Mouse (Mus musculus): ENCODE measurements around the gene Rab3il1.

The Rab3il1 gene

GRCm38 (mm10) chr19:10001206-10001969 is at the start of gene Rab3il1, which contains the start of gene Best1:
Rab3il1 (plus strand) TSS chr19:10001669.
Best1 (minus strand) TSS chr19:10001633.
- no peak for TF ChIP-seq GATA4 (IDR thresholded peaks at IDR 0.05; ENCODE audit: insufficient replicate concordance, low read length)

GRCm38 (mm10) chr19:9952390-9952789 is 49.1 kb upstream of the Rab3il1 start:
- no peak for TF ChIP-seq GATA4 (IDR thresholded peaks at IDR 0.05; ENCODE audit: insufficient replicate concordance, low read length)

- TF ChIP-seq GATA4 (IDR thresholded peaks at IDR 0.05; ENCODE audit: insufficient replicate concordance, low read length), result no peak
These were observed 48.6 kb upstream of the Rab3il1 start for GRCm38 (mm10) chr19:9952912-9953311.

- TF ChIP-seq GATA4 (IDR thresholded peaks at IDR 0.05; ENCODE audit: insufficient replicate concordance, low read length), result no peak
These were observed 47.2 kb upstream of the Rab3il1 start for GRCm38 (mm10) chr19:9954055-9954810.

GRCm38 (mm10) chr19:9954811-9955202 is 46.7 kb upstream of the Rab3il1 start:
- no peak for TF ChIP-seq GATA4 (IDR thresholded peaks at IDR 0.05; ENCODE audit: insufficient replicate concordance, low read length)

- TF ChIP-seq GATA4 (IDR thresholded peaks at IDR 0.05; ENCODE audit: insufficient replicate concordance, low read length), result no peak
These were observed 46.0 kb upstream of the Rab3il1 start for GRCm38 (mm10) chr19:9955438-9955837.

- no peak for TF ChIP-seq GATA4 (IDR thresholded peaks at IDR 0.05; ENCODE audit: insufficient replicate concordance, low read length)
These were observed 44.7 kb upstream of the Rab3il1 start for GRCm38 (mm10) chr19:9956624-9957388.

- TF ChIP-seq GATA4 (IDR thresholded peaks at IDR 0.05; ENCODE audit: insufficient replicate concordance, low read length), result no peak
These were observed 43.5 kb upstream of the Rab3il1 start for GRCm38 (mm10) chr19:9957965-9958364.

GRCm38 (mm10) chr19:9960769-9961168 is 40.7 kb upstream of the Rab3il1 start:
- no peak for TF ChIP-seq GATA4 (IDR thresholded peaks at IDR 0.05; ENCODE audit: insufficient replicate concordance, low read length)

- TF ChIP-seq GATA4 (IDR thresholded peaks at IDR 0.05; ENCODE audit: insufficient replicate concordance, low read length), result no peak
These were observed 37.1 kb upstream of the Rab3il1 start for GRCm38 (mm10) chr19:9964205-9964916.

GRCm38 (mm10) chr19:9966096-9966867 is 35.2 kb upstream of the Rab3il1 start:
- no peak for TF ChIP-seq GATA4 (IDR thresholded peaks at IDR 0.05; ENCODE audit: insufficient replicate concordance, low read length)

- no peak for TF ChIP-seq GATA4 (IDR thresholded peaks at IDR 0.05; ENCODE audit: insufficient replicate concordance, low read length)
These were observed 33.2 kb upstream of the Rab3il1 start for GRCm38 (mm10) chr19:9968081-9968787.

GRCm38 (mm10) chr19:9977085-9977484 is 24.4 kb upstream of the Rab3il1 start:
- TF ChIP-seq GATA4 (IDR thresholded peaks at IDR 0.05; ENCODE audit: insufficient replicate concordance, low read length), result peak; percentile 87

Measured in liver, adult (tissue).